Mouse (Mus musculus) heart, adult 18-20 months (tissue): ENCODE results near the gene Cpne5. TPM values are rescaled to one million over a fixed set of nuclear protein-coding genes. Genes with fewer than 3 reads are reported as not detected.

ENCODE experiments used
- DNase-seq, 2 experiments: peaks; one replicate each; pipeline ENCODE4 v3.0.0; 2021 to 2022; ENCODE audit warnings: mixed read lengths in 1 of 2
- total RNA-seq, 2 experiments: library from RNA; stranded (reverse); gene quantifications; 2 replicates each; pipeline ENCODE4 v1.2.3; 2021

Gene Cpne5
- total RNA-seq, 2 experiments from 2014 or later, result 3.9 to 5.0 TPM

GRCm38 (mm10) chr17:29210037-29210436 lies 27.9 kb downstream of the Cpne5 start:
- DNase-seq, result no peak

GRCm38 (mm10) chr17:29206052-29206451 lies 31.9 kb downstream of the Cpne5 start:
- DNase-seq, result no peak

GRCm38 (mm10) chr17:29202604-29203003 lies 35.4 kb downstream of the Cpne5 start:
- no peak for DNase-seq

- no peak for DNase-seq
Observed at GRCm38 (mm10) chr17:29199821-29200220, 38.1 kb downstream of the Cpne5 start.

- DNase-seq, result no peak
Observed at GRCm38 (mm10) chr17:29199151-29199800, 38.7 kb downstream of the Cpne5 start.

GRCm38 (mm10) chr17:29195579-29195978 lies 42.4 kb downstream of the Cpne5 start:
- no peak for DNase-seq

GRCm38 (mm10) chr17:29188989-29189388 lies 49.0 kb downstream of the Cpne5 start:
- no peak for DNase-seq

- DNase-seq, result no peak
Observed at GRCm38 (mm10) chr17:29186989-29187859, 50.7 kb downstream of the Cpne5 start.

- no peak for DNase-seq
Observed at GRCm38 (mm10) chr17:29185376-29186046, 52.5 kb downstream of the Cpne5 start.

GRCm38 (mm10) chr17:29183162-29183561 lies 54.8 kb downstream of the Cpne5 start:
- no peak for DNase-seq

GRCm38 (mm10) chr17:29181751-29182150 lies 56.2 kb downstream of the Cpne5 start:
- DNase-seq, result no peak

- no peak for DNase-seq
Observed at GRCm38 (mm10) chr17:29180406-29181127, 57.4 kb downstream of the Cpne5 start.

- DNase-seq, result no peak
Observed at GRCm38 (mm10) chr17:29179917-29180316, 58.0 kb downstream of the Cpne5 start.

GRCm38 (mm10) chr17:29178503-29179059 lies 59.4 kb downstream of the Cpne5 start:
- no peak for DNase-seq

GRCm38 (mm10) chr17:29176391-29177267 lies 61.3 kb downstream of the Cpne5 start:
- DNase-seq, result peak; percentile 41 to 69

- no peak for DNase-seq
Observed at GRCm38 (mm10) chr17:29175693-29176092, 62.3 kb downstream of the Cpne5 start.

- no peak for DNase-seq
Observed at GRCm38 (mm10) chr17:29173165-29173564, 64.8 kb downstream of the Cpne5 start.

- DNase-seq, result peak in 1 of 2 experiments; percentile 59
Observed at GRCm38 (mm10) chr17:29172062-29172461, 65.9 kb downstream of the Cpne5 start.

GRCm38 (mm10) chr17:29171001-29171772 lies 66.8 kb downstream of the Cpne5 start:
- peak; percentile 85 to 90 for DNase-seq

GRCm38 (mm10) chr17:29170431-29171000 lies 67.5 kb downstream of the Cpne5 start:
- no peak for DNase-seq
